Mouse (Mus musculus) stomach, postnatal 0 days (tissue): ENCODE results near the gene Gimap5. TPM values are rescaled to one million over a fixed set of nuclear protein-coding genes. Genes with fewer than 3 reads are reported as not detected.

Experiments used
- ATAC-seq: fragments of 200-750 bp; cut with Nextera tagmentation; 2 replicates; pipeline ENCODE4 v1.8.0; 2017; ENCODE audit not compliant: low FRiP score, low TSS enrichment
- DNase-seq: peaks from one replicate; pipeline ENCODE4 v3.0.0-alpha.2; 2016; ENCODE audit warnings: low spot score
- H3K27ac ChIP-seq: fragments of 300-500 bp; sonication (generic); replicated peaks from 2 replicates; pipeline ENCODE4 v1.5.1; 2014; ENCODE audit warnings: mild to moderate bottlenecking, control low read depth
- H3K27me3 ChIP-seq: fragments of 300-500 bp; sonication (generic); 2 replicates; pipeline ENCODE4 v1.6.1; 2014; ENCODE audit warnings: low read length; ENCODE audit not compliant: control insufficient read depth, insufficient read depth
- H3K36me3 ChIP-seq: fragments of 300-500 bp; sonication (generic); 2 replicates; pipeline ENCODE4 v1.6.1; 2014; ENCODE audit warnings: low read length, mixed read lengths; ENCODE audit not compliant: control insufficient read depth, insufficient read depth
- H3K4me1 ChIP-seq: fragments of 300-500 bp; sonication (generic); replicated peaks from 2 replicates; pipeline ENCODE4 v1.6.1; 2014; ENCODE audit warnings: antibody characterized with exemption; ENCODE audit not compliant: control insufficient read depth, insufficient read depth
- H3K4me2 ChIP-seq: fragments of 300-500 bp; sonication (generic); replicated peaks from 2 replicates; pipeline ENCODE4 v1.6.1; 2014; ENCODE audit warnings: low read depth, mild to moderate bottlenecking, control low read depth, moderate library complexity
- H3K4me3 ChIP-seq: fragments of 300-500 bp; sonication (generic); 2 replicates; pipeline ENCODE4 v1.5.1; 2014; ENCODE audit warnings: low read depth, low read length, control low read depth
- H3K9ac ChIP-seq: fragments of 300-500 bp; sonication (generic); 2 replicates; pipeline ENCODE4 v1.6.1; 2014; ENCODE audit warnings: mild to moderate bottlenecking, low read length, control low read depth, mixed read lengths
- H3K9me3 ChIP-seq: fragments of 300-500 bp; sonication (generic); 2 replicates; pipeline ENCODE4 v1.6.1; 2016; ENCODE audit warnings: low read length; ENCODE audit not compliant: control insufficient read depth
- CTCF ChIP-seq: IDR thresholded peaks from 2 replicates; pipeline ENCODE4 v1.5.1; 2016; ENCODE audit warnings: antibody characterized with exemption, low read depth, mild to moderate bottlenecking, moderate library complexity
- EP300 ChIP-seq: optimal IDR thresholded peaks from 2 replicates; pipeline ENCODE3; 2016; ENCODE audit warnings: antibody characterized with exemption
- WGBS: fragments of 180-500 bp; shearing (Covaris S2); extraction: QIAGEN DNeasy Blood & Tissue Kit; methylation state at CpG from one replicate; pipeline ENCODE4 v1.1.7; 2014; 5-methylcytosine and 5-hydroxymethylcytosine counted together
- polyA plus RNA-seq: library from polyadenylated mRNA; unstranded; fragments of >200 nt; fragmentation: Nextera tagmentation; extraction: Ambion mirVana; gene quantifications from 2 replicates; pipeline ENCODE4 v1.2.1, GENCODE M21; 2015

Gimap5 gene
- polyA plus RNA-seq, 1 experiment from 2014 or later: 6.1 TPM

DNA sequence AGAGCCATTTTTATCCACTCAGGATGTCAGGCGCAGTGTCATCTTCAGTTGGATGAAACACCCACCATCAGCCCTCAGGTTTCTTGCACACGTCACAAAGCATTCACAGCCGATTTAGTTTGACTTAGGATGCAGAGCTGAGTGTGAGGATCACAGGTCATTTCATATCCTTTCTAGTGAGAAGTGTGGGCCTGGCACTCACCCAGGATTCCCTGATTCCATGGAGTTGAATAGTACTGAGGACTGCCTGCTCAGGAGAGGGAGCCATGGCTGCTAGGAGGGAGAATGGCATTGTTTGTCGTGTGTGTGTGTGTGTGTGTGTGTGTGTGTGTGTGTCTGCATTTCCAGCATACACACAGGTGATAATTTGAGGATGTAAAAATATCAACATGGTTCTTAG, 25.7 kb upstream of the Gimap5 start:
- no peak for ATAC-seq
- no peak for DNase-seq
- Histone ChIP-seq H3K4me3 (no peak overlapping the region), H3K9ac (no peak overlapping the region), H3K4me2 (no peak overlapping the region), H3K27ac (no peak overlapping the region), H3K4me1 (no peaks in the 10 kb centered on the region), H3K9me3 (no peaks in the 10 kb centered on the region), H3K27me3 (no peaks in the 10 kb centered on the region), H3K36me3 (no peaks in the 10 kb centered on the region)
- 75% methylated on average over 4 of the region's 4 CpGs for WGBS
- TF ChIP-seq EP300: no peak
- TF ChIP-seq CTCF: no peak

DNA sequence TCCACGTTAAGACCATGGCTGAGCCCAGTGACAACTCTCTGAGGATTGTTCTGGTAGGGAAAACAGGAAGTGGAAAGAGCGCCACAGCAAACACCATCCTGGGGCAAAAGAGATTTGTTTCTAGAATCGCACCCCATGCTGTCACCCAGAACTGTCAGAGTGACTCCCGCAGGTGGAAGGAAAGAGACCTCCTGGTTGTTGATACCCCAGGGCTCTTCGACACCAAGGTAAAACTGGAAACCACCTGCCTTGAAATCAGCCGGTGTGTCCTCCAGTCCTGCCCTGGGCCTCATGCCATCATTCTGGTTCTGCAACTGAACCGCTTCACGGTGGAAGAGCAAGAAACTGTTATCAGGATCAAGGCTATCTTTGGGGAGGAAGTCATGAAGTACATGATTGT, 22.5 kb upstream of the Gimap5 start:
- no peaks in the 10 kb centered on the region for H3K27me3 ChIP-seq
- H3K9me3 ChIP-seq: no peaks in the 10 kb centered on the region
- H3K4me3 ChIP-seq: no peak overlapping the region
- DNase-seq (no peak), ATAC-seq (no peak)
- no peaks in the 10 kb centered on the region for H3K4me1 ChIP-seq
- TF ChIP-seq CTCF (no peak), EP300 (no peak)
- H3K4me2 ChIP-seq: no peak overlapping the region
- H3K27ac ChIP-seq: no peak overlapping the region
- WGBS: 70% methylated on average over 8 of the region's 8 CpGs
- no peaks in the 10 kb centered on the region for H3K36me3 ChIP-seq
- no peak overlapping the region for H3K9ac ChIP-seq

DNA sequence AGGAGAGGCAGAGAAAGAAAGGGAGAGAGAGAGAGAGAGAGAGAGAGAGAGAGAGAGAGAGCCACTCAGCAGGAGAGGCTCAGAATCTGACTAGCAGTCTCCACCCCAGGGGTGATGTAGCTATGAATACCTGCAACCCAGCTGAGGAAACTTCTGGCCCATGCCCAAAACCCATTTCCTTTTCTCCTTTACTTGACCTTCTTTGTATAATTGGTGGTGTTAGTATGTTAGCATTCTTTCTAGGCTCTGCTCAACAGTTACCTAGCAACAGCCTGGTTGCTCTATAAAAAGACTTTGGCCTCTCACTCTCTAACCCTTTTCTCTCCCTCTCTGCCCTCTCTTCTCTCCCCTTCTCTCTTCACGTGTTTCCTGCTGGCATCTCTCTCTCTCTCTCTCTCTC, 20.5 kb upstream of the Gimap5 start:
- Histone ChIP-seq H3K4me2 (no peak overlapping the region), H3K36me3 (no peaks in the 10 kb centered on the region), H3K9me3 (no peaks in the 10 kb centered on the region), H3K4me1 (no peaks in the 10 kb centered on the region), H3K4me3 (no peak overlapping the region), H3K27me3 (no peaks in the 10 kb centered on the region), H3K27ac (no peak overlapping the region), H3K9ac (no peak overlapping the region)
- WGBS: 0% methylated on average over 1 of the region's 1 CpGs
- DNase-seq: peak; percentile 40
- peak; percentile 68; the same call in 1 of the 2 replicates for ATAC-seq
- TF ChIP-seq CTCF (no peak), EP300 (no peak)

DNA sequence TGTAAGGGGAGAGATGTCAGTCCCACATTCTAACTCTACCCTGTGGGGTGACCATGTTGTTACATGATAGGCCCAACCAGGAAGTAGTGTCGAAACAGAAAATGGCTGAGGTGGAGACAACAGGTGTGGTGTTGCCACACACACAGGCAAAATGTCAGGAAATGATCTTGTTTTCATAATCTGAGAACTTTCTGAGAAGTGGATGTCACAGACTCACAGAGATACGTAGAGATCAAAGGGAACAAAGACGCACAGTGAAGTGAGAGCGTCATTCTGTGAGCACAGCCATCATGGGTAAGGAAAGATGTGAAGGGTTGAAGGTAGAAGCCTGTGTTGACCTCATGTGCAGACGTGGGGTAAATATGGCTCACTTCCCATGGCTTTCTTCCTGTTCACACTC, 18.2 kb upstream of the Gimap5 start:
- Histone ChIP-seq H3K36me3 (no peaks in the 10 kb centered on the region), H3K4me2 (no peak overlapping the region), H3K4me3 (no peak overlapping the region), H3K4me1 (no peaks in the 10 kb centered on the region), H3K27me3 (no peaks in the 10 kb centered on the region), H3K27ac (no peak overlapping the region), H3K9ac (no peak overlapping the region), H3K9me3 (no peaks in the 10 kb centered on the region)
- no peak for DNase-seq
- WGBS: 89% methylated on average over 5 of the region's 5 CpGs
- no peak for TF ChIP-seq EP300
- TF ChIP-seq CTCF: no peak
- no peak for ATAC-seq

DNA sequence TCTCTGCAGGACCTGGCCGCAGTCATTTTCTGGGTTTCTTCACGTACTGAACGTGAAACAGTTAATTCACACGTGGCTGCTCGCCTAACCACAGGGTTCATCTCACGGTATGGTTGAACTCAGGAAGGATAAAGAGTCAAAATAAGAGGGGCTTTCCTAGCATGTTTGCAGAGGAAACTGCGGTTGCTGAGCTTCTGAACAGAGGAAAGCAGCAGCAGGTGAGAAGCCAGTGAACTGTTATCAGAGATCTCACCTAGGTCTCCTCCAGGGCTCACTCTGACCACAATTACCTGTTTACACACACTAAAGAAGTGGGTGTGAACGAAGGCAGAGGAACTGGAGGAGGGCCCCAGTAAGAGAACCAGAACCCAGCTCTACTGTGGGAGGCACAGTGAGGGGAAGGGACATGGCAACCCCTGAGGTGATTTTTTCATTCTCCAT, 13.1 kb upstream of the Gimap5 start:
- DNase-seq (no peak), ATAC-seq (no peak)
- H3K4me3 ChIP-seq: no peak overlapping the region
- H3K36me3 ChIP-seq: no peaks in the 10 kb centered on the region
- no peak overlapping the region for H3K4me2 ChIP-seq
- WGBS: 40% methylated on average over 8 of the region's 8 CpGs
- H3K9me3 ChIP-seq: no peaks in the 10 kb centered on the region
- H3K27ac ChIP-seq: no peak overlapping the region
- TF ChIP-seq CTCF: no peak
- no peak for TF ChIP-seq EP300
- no peak overlapping the region for H3K9ac ChIP-seq
- no peaks in the 10 kb centered on the region for H3K27me3 ChIP-seq
- H3K4me1 ChIP-seq: no peaks in the 10 kb centered on the region

DNA sequence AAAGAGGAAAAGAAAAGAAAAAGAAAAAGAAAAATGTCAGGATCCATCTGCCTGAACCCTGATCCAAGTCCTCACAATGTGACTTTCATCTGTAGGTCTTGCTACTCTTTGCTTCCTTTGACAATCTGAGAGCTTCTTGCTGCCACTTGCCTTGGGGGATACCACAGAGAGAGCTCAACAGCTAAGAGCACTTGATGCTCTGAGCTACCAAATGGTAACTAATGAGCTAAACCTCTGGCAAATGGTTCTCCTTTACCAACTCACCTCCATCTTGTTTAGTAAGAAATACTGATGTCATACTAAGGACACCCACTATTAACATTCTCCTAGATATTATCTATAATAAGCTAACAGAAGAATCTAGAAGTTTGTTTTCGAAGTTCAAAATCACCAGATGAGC, 12.3 kb upstream of the Gimap5 start:
- H3K9ac ChIP-seq: no peak overlapping the region
- no peak overlapping the region for H3K27ac ChIP-seq
- WGBS: 80% methylated on average over 1 of the region's 1 CpGs
- no peak overlapping the region for H3K4me3 ChIP-seq
- no peaks in the 10 kb centered on the region for H3K4me1 ChIP-seq
- no peaks in the 10 kb centered on the region for H3K9me3 ChIP-seq
- no peaks in the 10 kb centered on the region for H3K36me3 ChIP-seq
- ATAC-seq: no peak
- no peak overlapping the region for H3K4me2 ChIP-seq
- no peaks in the 10 kb centered on the region for H3K27me3 ChIP-seq
- no peak for TF ChIP-seq CTCF
- no peak for DNase-seq
